In the genomic region with DNA sequence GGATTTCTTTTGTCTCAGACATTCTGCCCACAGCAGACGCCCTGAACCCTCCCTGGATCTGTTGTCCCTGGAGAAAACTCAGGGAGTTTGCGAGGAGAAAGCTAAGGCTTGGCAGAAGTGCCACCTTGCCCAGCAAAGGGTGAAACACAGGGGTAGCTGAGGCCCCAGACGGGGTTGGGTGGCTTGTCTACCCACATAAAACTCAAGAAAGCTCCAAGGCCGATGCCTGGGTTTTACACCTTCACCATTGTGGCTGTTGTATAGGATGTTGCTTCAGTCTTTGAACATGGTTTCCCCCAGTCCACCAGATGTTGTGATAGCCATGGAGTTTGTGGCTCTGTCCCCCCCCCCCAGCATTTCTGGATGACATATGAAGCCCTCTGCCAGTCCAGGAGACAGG, we compare ENCODE assay signal across 28 mouse cellular contexts. TPM values are rescaled to one million over a fixed set of nuclear protein-coding genes. Genes with fewer than 3 reads are reported as not detected.
"Had no signal": no experiment of that assay in that cellular context is flagged by ENCODE, and none has a peak within 500 bp of the region (broad histone marks: within the 10 kb centered on the region; RNA-seq: fewer than 3 reads in every experiment).

No protein-coding gene starts in this region.

- H3K9ac ChIP-seq: embryonic facial prominence, embryonic 12.5 days; embryonic facial prominence, embryonic 13.5 days; embryonic facial prominence, embryonic 15.5 days; forebrain, embryonic 12.5 days; forebrain, embryonic 13.5 days; forebrain, embryonic 15.5 days; forebrain, postnatal 0 days had no signal

- H3K27ac ChIP-seq: embryonic facial prominence, embryonic 10.5 days; embryonic facial prominence, embryonic 12.5 days; embryonic facial prominence, embryonic 13.5 days; embryonic facial prominence, embryonic 15.5 days; forebrain, embryonic 10.5 days; forebrain, embryonic 12.5 days; forebrain, embryonic 13.5 days; forebrain, embryonic 15.5 days; gastrocnemius, adult 2 months; heart, adult 2 months had no signal

- H3K4me2 ChIP-seq: embryonic facial prominence, embryonic 12.5 days; embryonic facial prominence, embryonic 13.5 days; embryonic facial prominence, embryonic 15.5 days; forebrain, embryonic 12.5 days; forebrain, embryonic 13.5 days; forebrain, embryonic 15.5 days had no signal

- H3K27me3 ChIP-seq: embryonic facial prominence, embryonic 12.5 days; embryonic facial prominence, embryonic 13.5 days; embryonic facial prominence, embryonic 15.5 days; forebrain, embryonic 15.5 days had no signal

- H3K9me3 ChIP-seq: embryonic facial prominence, embryonic 10.5 days; embryonic facial prominence, embryonic 12.5 days; embryonic facial prominence, embryonic 13.5 days; embryonic facial prominence, embryonic 15.5 days; forebrain, embryonic 10.5 days; forebrain, embryonic 12.5 days; forebrain, embryonic 13.5 days; forebrain, embryonic 15.5 days had no signal

- H3K4me3 ChIP-seq: embryonic facial prominence, embryonic 10.5 days; embryonic facial prominence, embryonic 12.5 days; embryonic facial prominence, embryonic 13.5 days; embryonic facial prominence, embryonic 15.5 days; erythroblast, embryonic 14.5 days; forebrain, embryonic 10.5 days; forebrain, embryonic 12.5 days; forebrain, embryonic 13.5 days; forebrain, embryonic 15.5 days; gastrocnemius, adult 2 months; heart, adult 2 months had no signal

- H3K36me3 ChIP-seq: embryonic facial prominence, embryonic 10.5 days; embryonic facial prominence, embryonic 12.5 days; embryonic facial prominence, embryonic 13.5 days; embryonic facial prominence, embryonic 15.5 days; forebrain, embryonic 10.5 days; forebrain, embryonic 12.5 days; forebrain, embryonic 15.5 days had no signal

- DNase-seq: cerebellum, adult 9-11 months; cerebellum, postnatal 10 days; cerebellum, postnatal 14 days; cerebellum, postnatal 25 days; cerebellum, postnatal 36 days; embryo, embryonic 11 days; forebrain, postnatal 0 days; gastrocnemius, adult 2 months; gastrocnemius, postnatal 10 days; gastrocnemius, postnatal 14 days; gastrocnemius, postnatal 25 days; gastrocnemius, postnatal 36 days; heart, adult 11 months; heart, adult 18-20 months; heart, adult 2 months had no signal

- H3K4me1 ChIP-seq: forebrain, embryonic 13.5 days; forebrain, embryonic 15.5 days had no signal

RNA-seq across cellular contexts. Expression of a gene that starts 11.4 kb away (rescaled TPM):
- total RNA-seq: common myeloid progenitor, adult 5-6 weeks; gastrocnemius, adult 2 months; granulocyte monocyte progenitor cell, adult 5-6 weeks; heart, adult 18-20 months; heart, adult 8-10 months had no signal
- polyA plus RNA-seq: erythroblast, embryonic 14.5 days; gonadal fat pad, adult 2 months had no signal
